Mouse (Mus musculus) heart, postnatal 36 days (tissue): ENCODE results near the gene Pcna. TPM values are rescaled to one million over a fixed set of nuclear protein-coding genes. Genes with fewer than 3 reads are reported as not detected.

ENCODE experiments used
- total RNA-seq, 2 experiments: library from RNA; stranded (reverse); gene quantifications; 2 replicates each; pipeline ENCODE4 v1.2.3; 2021

Pcna gene
- total RNA-seq, 2 experiments from 2014 or later, result 35.1 to 43.6 TPM

Other genes starting within 250 kb of the Pcna start
- gene Rassf2, start 223.1 kb downstream of the Pcna start, total RNA-seq, result 1 to 10 TPM; 8.5 to 9.5 TPM
- 10 to 100 TPM; 13.0 to 14.1 TPM for gene Slc23a2, start 108.2 kb downstream of the Pcna start, total RNA-seq
- 10 to 100 TPM; 23.6 to 26.1 TPM for gene Tmem230, start 5.5 kb downstream of the Pcna start, total RNA-seq
- gene Cds2, start 9.8 kb upstream of the Pcna start, total RNA-seq, result 10 to 100 TPM; 80.8 to 84.3 TPM
- gene Prokr2, start 132.1 kb upstream of the Pcna start, total RNA-seq, result under 1 TPM in 1 of 2 experiments, not detected in 1; 0.11 TPM